Comparison of ENCODE assay signal across 8 mouse cellular contexts in the genomic region with DNA sequence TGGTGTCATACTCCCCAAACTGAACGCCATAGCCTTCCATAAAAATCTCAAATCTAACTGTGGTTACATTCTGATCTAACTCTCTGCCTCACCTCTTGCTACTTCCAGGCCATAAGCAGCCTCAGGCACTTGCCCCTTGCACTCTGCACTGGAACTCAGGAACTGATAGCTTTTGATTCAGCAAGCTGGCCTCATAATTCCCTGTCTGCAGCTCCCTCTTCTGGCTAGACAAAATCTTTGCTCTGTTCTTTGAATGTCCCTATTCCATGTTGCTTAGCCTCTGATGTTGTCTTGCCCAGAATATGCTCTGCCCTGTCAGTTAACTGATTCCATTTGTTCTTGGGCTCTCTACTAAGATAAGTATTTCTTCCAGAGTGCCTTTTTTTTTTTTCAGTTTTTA. TPM values are rescaled to one million over a fixed set of nuclear protein-coding genes. Genes with fewer than 3 reads are reported as not detected.
DNase-seq lines count a peak whose midpoint lies in the region; ATAC-seq and TF ChIP-seq lines count a peak whose summit lies in the region.

No protein-coding gene starts in this region.

- H3K4me1 ChIP-seq in cerebellum, adult 2 months (ENCODE audit: control insufficient read depth, insufficient read depth, low read length), result 0 out of 2 replicates have a peak, but pooled peaks cover 2% of the 10 kb centered on the region

- peak; percentile 52; the same call in 1 of the 2 replicates for TF ChIP-seq CTCF in cerebellum, adult 2 months (IDR thresholded peaks at IDR 0.05; ENCODE audit: borderline replicate concordance, insufficient read depth, low read depth, low read length)

- H3K4me3 ChIP-seq in cerebellum, adult 2 months (replicated peaks; ENCODE audit: insufficient read depth, low read depth, low read length), result no peak overlapping the region

- H3K27ac ChIP-seq in cerebellum, adult 2 months (ENCODE audit: insufficient read depth, low read length), result no peak overlapping the region

- DNase-seq in cerebellum, adult 2 months, result peak; percentile 29 to 44
- DNase-seq in cerebellum, adult 11 months, result no peak
- DNase-seq in urinary bladder, postnatal 14 days (ENCODE audit: low spot score), result peak; percentile 41
- DNase-seq in urinary bladder, postnatal 25 days (ENCODE audit: low spot score), result no peak
- peak; percentile 65 to 75 for DNase-seq in kidney, postnatal 36 days
- DNase-seq in spleen, postnatal 10 days (ENCODE audit: low spot score in 2 of 2), result no peak

- H3K27me3 ChIP-seq in cerebellum, adult 2 months (ENCODE audit: control insufficient read depth, insufficient read depth, low read length), result no peaks in the 10 kb centered on the region

- WGBS in cerebellum, adult 2 months, result 77% methylated on average over 1 of the region's 1 CpGs

- ATAC-seq in granulocyte monocyte progenitor cell, adult 5-6 weeks (replicated peaks; ENCODE audit: poor library complexity, severe bottlenecking), result 0 out of 2 replicates have a peak, but pooled peaks have one; percentile 46
- 0 out of 2 replicates have a peak, but pooled peaks have one; percentile 2 for ATAC-seq in monocyte, adult 5-6 weeks (replicated peaks; ENCODE audit: insufficient number of reproducible peaks, low FRiP score, low TSS enrichment, poor library complexity, severe bottlenecking)

- TF ChIP-seq POLR2A in cerebellum, adult 2 months (IDR thresholded peaks at IDR 0.05; ENCODE audit: borderline replicate concordance, insufficient read depth, low read length), result no peak

RNA-seq across cellular contexts. Expression of a gene that starts 17.6 kb away (rescaled TPM):
- polyA plus RNA-seq in cerebellum, adult 2 months (2012; rRNA removed), result 2.0 and 2.4 TPM in 2 replicates
- 21.6 and 34.6 TPM in 2 replicates for total RNA-seq in granulocyte monocyte progenitor cell, adult 5-6 weeks (2014; fragmentation: Nextera tagmentation)
- total RNA-seq in granulocyte monocyte progenitor cell, adult 5-6 weeks (2017), result 31.1 and 35.7 TPM in 2 replicates
- total RNA-seq in monocyte, adult 5-6 weeks (2017), result 352 to 549 TPM (median 444 TPM) in 3 replicates

RNA-seq across cellular contexts. Expression of a gene that starts 18.5 kb away (rescaled TPM):
- polyA plus RNA-seq in cerebellum, adult 2 months (2012; rRNA removed), result 32.6 and 37.8 TPM in 2 replicates
- 25.5 and 30.8 TPM in 2 replicates for total RNA-seq in granulocyte monocyte progenitor cell, adult 5-6 weeks (2014; fragmentation: Nextera tagmentation)
- total RNA-seq in granulocyte monocyte progenitor cell, adult 5-6 weeks (2017), result 39.1 and 40.0 TPM in 2 replicates
- 79.5 to 117 TPM (median 103 TPM) in 3 replicates for total RNA-seq in monocyte, adult 5-6 weeks (2017)

Comparison
In these comparisons a context has a peak if more than half of its experiments do, and no peak if none do; other contexts are left out.
1. DNase-seq: peak in cerebellum, adult 2 months (2 of 2), urinary bladder, postnatal 14 days (single experiment) and kidney, postnatal 36 days (2 of 2); none in cerebellum, adult 11 months (single experiment), urinary bladder, postnatal 25 days (single experiment) and spleen, postnatal 10 days (0 of 2).